Mouse (Mus musculus) C2C12 (cell line): ENCODE measurements around the gene Thrb. TPM values are rescaled to one million over a fixed set of nuclear protein-coding genes. Genes with fewer than 3 reads are reported as not detected.

Source experiments
- H3K27me3 ChIP-seq: one replicate; pipeline ENCODE4 v1.6.1; 2011; ENCODE audit not compliant: control insufficient read depth, insufficient read depth, insufficient read length
- H3K36me3 ChIP-seq: one replicate; pipeline ENCODE4 v1.6.1; 2011; ENCODE audit not compliant: control insufficient read depth, insufficient read depth
- H3K4me3 ChIP-seq: one replicate; pipeline ENCODE4 v1.5.1; 2011; ENCODE audit warnings: mild to moderate bottlenecking, control low read depth; ENCODE audit not compliant: poor library complexity, insufficient read depth, severe bottlenecking
- H3K79me2 ChIP-seq: one replicate; pipeline ENCODE4 v1.6.1; 2011; ENCODE audit not compliant: control insufficient read depth, insufficient read depth
- H3K79me3 ChIP-seq: one replicate; pipeline ENCODE4 v1.6.1; 2011; ENCODE audit warnings: low read depth, control low read depth
- H3ac ChIP-seq: one replicate; pipeline ENCODE3; 2011; ENCODE audit warnings: low read depth; ENCODE audit not compliant: control insufficient read depth, insufficient read length
- CEBPB ChIP-seq: IDR thresholded peaks from one replicate; pipeline ENCODE4 v1.6.1; 2011; ENCODE audit warnings: low read depth, mild to moderate bottlenecking, control low read depth, moderate library complexity
- CTCF ChIP-seq: IDR thresholded peaks from one replicate; pipeline ENCODE4 v1.5.1; 2011; ENCODE audit not compliant: control insufficient read depth, insufficient read depth, insufficient read length
- FOSL1 ChIP-seq: IDR thresholded peaks from one replicate; pipeline ENCODE4 v1.8.0; 2011; ENCODE audit warnings: mild to moderate bottlenecking, low read length; ENCODE audit not compliant: poor library complexity, insufficient read depth, severe bottlenecking
- MAX ChIP-seq: IDR thresholded peaks from one replicate; pipeline ENCODE4 v1.6.1; 2011; ENCODE audit warnings: mild to moderate bottlenecking, control low read depth
- MYOD1 ChIP-seq: IDR thresholded peaks from one replicate; pipeline ENCODE4 v1.6.1; 2011; ENCODE audit warnings: low read depth; ENCODE audit not compliant: control insufficient read depth, insufficient read length
- MYOG ChIP-seq: IDR thresholded peaks from one replicate; pipeline ENCODE4 v1.6.1; 2011; ENCODE audit not compliant: control insufficient read depth, insufficient read length; ENCODE audit errors: extremely low read depth
- USF1 ChIP-seq: IDR thresholded peaks from one replicate; pipeline ENCODE4 v1.6.1; 2011; ENCODE audit warnings: low read depth, mild to moderate bottlenecking, control low read depth, moderate library complexity
- polyA plus RNA-seq: library from polyadenylated mRNA; unstranded; fragments of >200 nt; fragmentation: generic; extraction: Trizol; gene quantifications from one replicate; pipeline ENCODE4 v1.2.1, GENCODE M21; 2012; ENCODE audit warnings: missing spikeins

Thrb gene
- polyA plus RNA-seq, 1 experiment = 0.01 TPM

- H3K79me2 ChIP-seq = no peaks in the 10 kb centered on the region
- H3K4me3 ChIP-seq = no peak overlapping the region
- no peaks in the 10 kb centered on the region for H3K27me3 ChIP-seq
- no peaks in the 10 kb centered on the region for H3K79me3 ChIP-seq
- no peak overlapping the region for H3ac ChIP-seq
- H3K36me3 ChIP-seq = no peaks in the 10 kb centered on the region
- TF ChIP-seq MYOG = no peak
- no peak for TF ChIP-seq FOSL1
- no peak for TF ChIP-seq USF1
- TF ChIP-seq CEBPB = no peak
- TF ChIP-seq CTCF = no peak
- TF ChIP-seq MYOD1 = no peak
- no peak for TF ChIP-seq MAX
These were observed 83.0 kb downstream of the Thrb start for GRCm38 (mm10) chr14:17742902-17743712.

DNA sequence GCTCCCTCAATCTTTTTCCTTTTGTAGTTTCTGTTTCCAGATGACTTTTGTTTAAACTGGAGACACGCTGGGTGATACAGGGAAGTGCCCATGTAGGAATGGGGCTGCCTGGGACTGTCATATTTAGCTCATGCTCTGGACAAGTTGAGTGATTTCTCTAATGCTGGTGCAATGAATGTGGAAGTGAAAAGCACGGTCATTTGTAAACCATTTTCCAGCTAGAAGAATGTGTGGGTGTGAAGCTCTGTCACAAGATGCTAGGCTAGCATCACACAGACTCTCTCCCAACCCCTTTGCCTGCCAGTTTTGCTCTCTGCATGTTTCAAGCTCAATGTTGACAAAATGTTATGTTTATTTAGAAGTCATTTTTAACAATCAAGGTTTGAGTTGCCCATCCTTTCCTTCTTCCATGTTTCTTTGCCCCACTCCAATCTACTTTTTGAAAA is 83.7 kb downstream of the Thrb start:
- Histone ChIP-seq H3K4me3 (no peak overlapping the region), H3K79me2 (no peaks in the 10 kb centered on the region), H3K79me3 (no peaks in the 10 kb centered on the region), H3K36me3 (no peaks in the 10 kb centered on the region), H3K27me3 (no peaks in the 10 kb centered on the region), H3ac (no peak overlapping the region)
- no peak for TF ChIP-seq CEBPB
- TF ChIP-seq MYOG = no peak
- TF ChIP-seq FOSL1 = no peak
- TF ChIP-seq MAX = no peak
- no peak for TF ChIP-seq USF1
- no peak for TF ChIP-seq CTCF
- TF ChIP-seq MYOD1 = no peak

DNA sequence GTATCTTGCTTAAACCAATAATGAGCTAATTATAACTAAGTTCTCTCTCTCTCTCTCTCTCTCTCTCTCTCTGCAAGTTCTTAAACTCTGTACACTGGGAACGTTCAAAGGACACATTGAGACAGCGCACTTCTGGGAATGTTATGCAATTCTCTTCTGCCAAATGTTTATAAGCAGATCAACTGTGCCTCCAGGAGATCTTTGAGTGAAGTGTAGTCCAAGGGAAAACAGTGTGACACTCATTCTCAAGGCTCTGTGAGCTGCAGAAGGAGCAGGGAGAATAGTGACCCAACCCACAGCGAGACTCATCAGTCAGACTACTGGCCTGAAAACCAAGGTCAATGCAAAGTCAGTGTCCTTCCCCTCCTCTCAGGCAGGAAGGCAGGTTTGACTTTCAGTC is 87.9 kb downstream of the Thrb start:
- Histone ChIP-seq H3K36me3 (no peaks in the 10 kb centered on the region), H3K79me3 (no peaks in the 10 kb centered on the region), H3K79me2 (no peaks in the 10 kb centered on the region), H3K4me3 (no peak overlapping the region), H3ac (no peak overlapping the region), H3K27me3 (no peaks in the 10 kb centered on the region)
- TF ChIP-seq CEBPB = no peak
- no peak for TF ChIP-seq CTCF
- no peak for TF ChIP-seq MYOG
- no peak for TF ChIP-seq USF1

- Histone ChIP-seq H3K36me3 (no peaks in the 10 kb centered on the region), H3K79me2 (no peaks in the 10 kb centered on the region), H3K27me3 (no peaks in the 10 kb centered on the region), H3K4me3 (no peak overlapping the region), H3ac (no peak overlapping the region), H3K79me3 (no peaks in the 10 kb centered on the region)
- TF ChIP-seq MYOD1 (no peak), FOSL1 (no peak), CTCF (no peak), MYOG (no peak), MAX (no peak), USF1 (no peak), CEBPB (no peak)
These were observed 88.9 kb downstream of the Thrb start for GRCm38 (mm10) chr14:17748945-17749344.

DNA sequence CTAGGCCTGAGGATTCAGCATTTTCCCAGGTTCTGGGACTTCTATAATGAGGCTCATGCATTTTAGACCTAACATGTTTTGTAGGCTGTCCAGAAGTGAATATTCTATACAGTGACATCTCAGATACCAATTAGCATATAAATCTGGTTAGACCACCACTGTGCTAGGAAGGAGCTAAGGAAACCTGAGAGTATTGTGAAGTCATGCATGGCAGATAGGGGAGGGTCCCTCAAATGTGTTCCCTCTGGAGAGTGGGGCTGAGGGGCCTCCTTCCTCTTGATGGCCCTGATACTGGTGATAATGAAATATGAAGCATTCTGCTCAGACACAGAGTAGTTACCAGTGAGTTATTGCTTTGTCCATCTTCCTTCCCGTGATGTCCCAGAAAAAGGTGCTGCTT is 91.8 kb downstream of the Thrb start:
- TF ChIP-seq CTCF = no peak
- TF ChIP-seq USF1 = no peak
- no peak for TF ChIP-seq MYOG
- TF ChIP-seq FOSL1 = no peak
- no peak for TF ChIP-seq MAX
- no peak for TF ChIP-seq CEBPB
- TF ChIP-seq MYOD1 = no peak
- Histone ChIP-seq H3ac (no peak overlapping the region), H3K36me3 (no peaks in the 10 kb centered on the region), H3K4me3 (no peak overlapping the region), H3K79me3 (no peaks in the 10 kb centered on the region), H3K27me3 (no peaks in the 10 kb centered on the region), H3K79me2 (no peaks in the 10 kb centered on the region)

GRCm38 (mm10) chr14:17753429-17753828 is 93.4 kb downstream of the Thrb start:
- H3K36me3 ChIP-seq = no peaks in the 10 kb centered on the region
- H3K4me3 ChIP-seq = no peak overlapping the region
- H3K79me3 ChIP-seq = no peaks in the 10 kb centered on the region
- H3ac ChIP-seq = no peak overlapping the region
- no peaks in the 10 kb centered on the region for H3K79me2 ChIP-seq
- H3K27me3 ChIP-seq = no peaks in the 10 kb centered on the region
- TF ChIP-seq FOSL1 (no peak), USF1 (no peak), MAX (no peak), MYOG (no peak), CTCF (no peak), CEBPB (no peak), MYOD1 (no peak)
